Mouse (Mus musculus) brain, embryonic 18.5 days (tissue): Measurements from ENCODE around the gene Rab14.

Source experiments
- DNase-seq: peaks from one replicate; pipeline ENCODE4 v3.0.0-alpha.2; 2012; ENCODE audit warnings: low read depth, low spot score

Gene Rab14

GRCm38 (mm10) chr2:35199971-35200897, 686 bp downstream of the Rab14 start:
- DNase-seq: no peak

- DNase-seq: no peak
These were observed 1.4 kb downstream of the Rab14 start for GRCm38 (mm10) chr2:35199541-35199940.

GRCm38 (mm10) chr2:35195626-35196544, 5.0 kb downstream of the Rab14 start:
- DNase-seq: no peak

- DNase-seq: no peak
These were observed 6.9 kb downstream of the Rab14 start for GRCm38 (mm10) chr2:35193976-35194375.

- DNase-seq: no peak
These were observed 12.0 kb downstream of the Rab14 start for GRCm38 (mm10) chr2:35188929-35189328.

- DNase-seq: no peak
These were observed 17.7 kb downstream of the Rab14 start for GRCm38 (mm10) chr2:35183115-35183673.

- DNase-seq: no peak
These were observed 22.8 kb downstream of the Rab14 start for GRCm38 (mm10) chr2:35178153-35178552.

- no peak for DNase-seq
These were observed 25.4 kb downstream of the Rab14 start for GRCm38 (mm10) chr2:35175281-35176065.

GRCm38 (mm10) chr2:35174100-35174499, 26.8 kb downstream of the Rab14 start:
- DNase-seq: no peak

GRCm38 (mm10) chr2:35173666-35174065, 27.3 kb downstream of the Rab14 start:
- no peak for DNase-seq

- no peak for DNase-seq
These were observed 28.7 kb downstream of the Rab14 start for GRCm38 (mm10) chr2:35172246-35172645.

GRCm38 (mm10) chr2:35171341-35171861, 29.5 kb downstream of the Rab14 start:
- DNase-seq: no peak

- DNase-seq: no peak
These were observed 31.5 kb downstream of the Rab14 start for GRCm38 (mm10) chr2:35169452-35169851.

- DNase-seq: no peak
These were observed 34.1 kb downstream of the Rab14 start for GRCm38 (mm10) chr2:35166816-35167215.

- DNase-seq: no peak
These were observed 35.5 kb downstream of the Rab14 start for GRCm38 (mm10) chr2:35165416-35165815.

GRCm38 (mm10) chr2:35163396-35163795, 37.5 kb downstream of the Rab14 start:
- DNase-seq: no peak

GRCm38 (mm10) chr2:35161846-35162488, 39.0 kb downstream of the Rab14 start:
- no peak for DNase-seq

GRCm38 (mm10) chr2:35160206-35160605, 40.7 kb downstream of the Rab14 start:
- no peak for DNase-seq

GRCm38 (mm10) chr2:35158358-35158757, 42.6 kb downstream of the Rab14 start:
- no peak for DNase-seq

GRCm38 (mm10) chr2:35157836-35158235, 43.1 kb downstream of the Rab14 start:
- no peak for DNase-seq
